Mouse (Mus musculus) CH12.LX (cell line): Measurements from ENCODE around the gene Slc27a1.

Experiments used
- CHD2 ChIP-seq: IDR thresholded peaks from 2 replicates; pipeline ENCODE4 v1.6.1; 2011; ENCODE audit warnings: low read length, improper control_type of control experiment
- EP300 ChIP-seq: IDR thresholded peaks from 2 replicates; pipeline ENCODE4 v1.6.1; 2011; ENCODE audit warnings: low read length, improper control_type of control experiment
- KAT2A ChIP-seq: IDR thresholded peaks from 2 replicates; pipeline ENCODE4 v1.6.1; 2012; ENCODE audit warnings: low read length, improper control_type of control experiment, inconsistent platforms; ENCODE audit not compliant: insufficient replicate concordance
- ZKSCAN1 ChIP-seq: IDR thresholded peaks from 2 replicates; pipeline ENCODE4 v1.6.1; 2012; ENCODE audit warnings: low read depth, inconsistent platforms, low read length, improper control_type of control experiment, borderline replicate concordance

DNA sequence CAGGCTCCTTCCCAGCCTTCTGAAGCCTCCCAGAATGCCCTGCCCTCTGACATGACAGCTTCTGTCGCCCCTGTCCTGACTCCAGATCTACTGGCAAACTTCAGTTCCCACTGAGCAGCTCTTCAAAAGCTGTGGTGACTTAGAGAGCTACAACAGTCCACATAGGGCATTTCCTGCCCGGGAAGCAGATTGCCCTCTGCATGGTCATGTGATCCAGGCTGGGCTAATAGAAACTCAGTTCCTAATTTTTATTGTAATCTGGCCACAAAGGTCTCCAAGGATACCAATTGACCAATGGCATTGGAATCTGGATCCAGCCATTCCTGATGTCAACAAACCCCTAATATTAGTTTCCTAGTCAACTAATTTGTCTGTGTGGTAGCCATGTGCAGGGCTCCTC lies 63.2 kb downstream of the Slc27a1 start:
- no peak for TF ChIP-seq CHD2
- no peak for TF ChIP-seq EP300
- TF ChIP-seq KAT2A, result no peak
- TF ChIP-seq ZKSCAN1, result no peak
